Mouse (Mus musculus) lung, adult 2 months (tissue): ENCODE measurements at regions not wholly inside any gene's neighbourhood (a gene's known extent, or its start where the extent isn't known, plus 50 kb on each side); places are given as distances from the start of the nearest gene placed in this dataset.

Experiments used
- CTCF ChIP-seq: fragments of 200-500 bp; IDR thresholded peaks from 2 replicates; pipeline ENCODE4 v1.5.1; 2011; ENCODE audit warnings: mild to moderate bottlenecking, low read length, control low read depth; ENCODE audit not compliant: insufficient read depth
- POLR2A ChIP-seq: fragments of 200-500 bp; IDR thresholded peaks from 2 replicates; pipeline ENCODE4 v1.6.1; 2011; ENCODE audit warnings: low read depth, mild to moderate bottlenecking, control low read depth, low read length, borderline replicate concordance; ENCODE audit errors: extremely low read depth

DNA sequence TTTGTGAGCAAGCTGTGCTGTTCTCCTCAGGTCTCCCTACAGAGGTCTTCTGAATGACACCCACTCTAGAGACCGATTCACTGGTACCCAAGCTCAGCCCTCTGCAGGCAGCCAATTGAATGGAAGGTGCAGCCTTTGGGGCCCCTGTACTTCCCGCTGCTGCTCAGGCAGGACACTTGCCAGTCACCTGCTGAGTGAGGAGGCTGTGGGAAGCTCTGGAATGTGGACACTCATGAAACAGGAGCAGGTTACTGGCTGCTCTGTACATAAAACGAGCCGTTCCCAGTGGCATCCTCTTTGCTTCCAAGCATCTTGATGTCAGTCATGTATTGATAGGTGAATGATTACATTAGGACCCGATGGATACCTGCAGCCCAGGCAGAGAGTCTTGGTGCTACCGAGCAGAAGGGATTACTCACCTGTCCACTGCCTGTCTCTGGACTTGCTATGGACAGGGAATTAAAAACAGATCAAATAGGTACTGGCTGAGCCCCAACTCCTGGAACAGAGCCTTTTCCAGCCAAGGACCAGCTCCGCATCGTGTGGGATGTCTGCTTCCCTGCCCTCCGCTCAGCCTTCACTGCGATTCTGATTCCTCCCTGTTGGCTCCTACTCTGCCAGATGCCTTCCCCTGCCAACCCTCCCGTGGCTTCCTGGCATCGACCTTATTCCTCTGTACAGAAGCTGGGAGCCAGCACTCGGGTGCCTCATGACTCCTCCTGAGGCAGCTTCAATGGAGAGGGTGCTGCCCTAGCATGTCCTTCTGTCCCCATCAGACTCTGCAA is 593.2 kb downstream of the Tbc1d22a start:
- no peak for TF ChIP-seq POLR2A
- TF ChIP-seq CTCF, result no peak
